Mouse (Mus musculus): ENCODE measurements around the gene Car4. TPM values are rescaled to one million over a fixed set of nuclear protein-coding genes. Genes with fewer than 3 reads are reported as not detected.

Gene Car4
- polyA plus RNA-seq, 1 experiment from 2014 or later, result 6.6 TPM

DNA sequence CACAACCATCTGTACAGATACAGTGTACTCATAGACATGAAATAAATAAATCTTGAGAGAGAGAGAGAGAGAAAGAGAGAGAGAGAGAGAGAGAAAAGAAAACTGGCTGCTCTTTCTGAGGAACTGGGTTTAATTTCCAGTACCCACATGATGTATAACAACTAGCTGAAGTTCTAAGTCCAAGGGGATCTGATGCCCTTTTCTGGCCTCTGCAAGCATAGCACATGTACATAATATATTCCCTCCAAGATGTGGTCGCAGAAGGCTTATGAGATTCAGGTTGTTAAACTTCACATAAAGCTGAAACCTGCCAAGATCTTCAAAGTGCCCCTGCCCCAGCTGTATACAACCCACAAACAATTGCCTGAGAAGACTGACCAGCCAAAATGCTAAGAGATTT is 37.7 kb downstream of the Car4 start:
- Histone ChIP-seq H3K27me3 (ENCODE audit: control insufficient read depth, insufficient read depth, low read length) (no peaks in the 10 kb centered on the region), H3K4me1 (ENCODE audit: control insufficient read depth, insufficient read depth, low read length) (no peaks in the 10 kb centered on the region), H3K9me3 (ENCODE audit: control insufficient read depth, low read length) (no peaks in the 10 kb centered on the region), H3K4me3 (ENCODE audit: low read depth, low read length) (no peak overlapping the region), H3K4me2 (no peak overlapping the region), H3K36me3 (ENCODE audit: control insufficient read depth, insufficient read depth, low read length) (peaks cover 15% of the 10 kb centered on the region; the same call in 1 of the 2 replicates), H3K9ac (ENCODE audit: low read length) (no peak overlapping the region), H3K27ac (ENCODE audit: low read depth, low read length) (no peak overlapping the region)
- DNase-seq (ENCODE audit: low spot score, missing footprints) (no peak), ATAC-seq (ENCODE audit: low FRiP score) (no peak)
- WGBS, result 91% methylated on average over 1 of the region's 1 CpGs

DNA sequence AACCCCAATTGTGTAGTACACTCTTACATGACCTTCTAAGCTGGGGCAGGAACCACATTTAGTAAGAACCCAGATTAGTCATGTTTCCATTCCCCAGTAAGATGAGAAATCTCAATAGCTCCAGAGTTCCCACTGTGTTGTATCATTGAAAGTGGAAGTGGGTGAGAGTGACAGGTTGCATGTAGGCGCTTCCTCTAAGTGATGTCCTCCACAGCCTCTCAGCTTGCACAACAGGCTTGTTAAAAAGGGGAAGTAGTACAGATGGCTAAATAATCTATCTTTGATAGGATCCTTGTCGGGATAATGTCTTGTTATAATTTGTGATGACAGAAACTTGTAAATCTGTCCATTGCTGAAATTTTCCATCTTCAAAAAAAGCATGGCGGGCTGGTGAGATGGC is 46.0 kb downstream of the Car4 start:
- no peak for ATAC-seq (ENCODE audit: low FRiP score)
- 95% methylated on average over 3 of the region's 3 CpGs for WGBS
- no peaks in the 10 kb centered on the region for H3K9me3 ChIP-seq (ENCODE audit: control insufficient read depth, low read length)
- no peaks in the 10 kb centered on the region for H3K4me1 ChIP-seq (ENCODE audit: control insufficient read depth, insufficient read depth, low read length)
- DNase-seq (ENCODE audit: low spot score, missing footprints), result no peak
- H3K27me3 ChIP-seq (ENCODE audit: control insufficient read depth, insufficient read depth, low read length), result no peaks in the 10 kb centered on the region
- 0 out of 2 replicates have a peak, but pooled peaks cover 2% of the 10 kb centered on the region for H3K36me3 ChIP-seq (ENCODE audit: control insufficient read depth, insufficient read depth, low read length)
- H3K9ac ChIP-seq (ENCODE audit: low read length), result no peak overlapping the region
- H3K4me2 ChIP-seq, result no peak overlapping the region
- no peak overlapping the region for H3K27ac ChIP-seq (ENCODE audit: low read depth, low read length)
- H3K4me3 ChIP-seq (ENCODE audit: low read depth, low read length), result no peak overlapping the region

DNA sequence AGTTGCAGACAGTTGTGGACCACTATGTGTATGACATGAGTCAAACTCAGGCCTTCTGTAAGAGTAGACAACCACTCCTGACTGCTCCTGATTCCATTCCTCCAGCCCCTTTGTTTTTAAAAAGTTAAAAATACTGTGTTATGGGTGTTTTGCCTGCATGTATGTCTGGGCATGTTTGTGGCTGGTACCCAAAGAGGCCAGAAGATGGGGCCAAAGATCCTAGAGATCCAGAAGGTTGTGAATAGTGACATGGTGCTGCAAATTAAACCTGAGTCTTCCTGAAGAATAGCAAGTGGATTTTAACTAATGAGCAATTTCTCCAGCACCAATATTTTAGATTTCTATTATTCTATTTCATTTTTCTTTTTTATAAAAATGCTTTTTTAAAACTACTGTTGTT is 55.5 kb downstream of the Car4 start:
- H3K9me3 ChIP-seq (ENCODE audit: control insufficient read depth, low read length), result no peaks in the 10 kb centered on the region
- H3K36me3 ChIP-seq (ENCODE audit: control insufficient read depth, insufficient read depth, low read length), result no peaks in the 10 kb centered on the region
- H3K4me3 ChIP-seq (ENCODE audit: low read depth, low read length), result no peak overlapping the region
- H3K27ac ChIP-seq (ENCODE audit: low read depth, low read length), result no peak overlapping the region
- DNase-seq (ENCODE audit: low spot score, missing footprints) (no peak), ATAC-seq (ENCODE audit: low FRiP score) (no peak)
- H3K9ac ChIP-seq (ENCODE audit: low read length), result no peak overlapping the region
- no peaks in the 10 kb centered on the region for H3K27me3 ChIP-seq (ENCODE audit: control insufficient read depth, insufficient read depth, low read length)
- H3K4me2 ChIP-seq, result no peak overlapping the region
- H3K4me1 ChIP-seq (ENCODE audit: control insufficient read depth, insufficient read depth, low read length), result no peaks in the 10 kb centered on the region

Other genes starting within 250 kb of the Car4 start
- gene Mrm1, start 138.3 kb upstream of the Car4 start, polyA plus RNA-seq (2014; fragmentation: Nextera tagmentation; extraction: Ambion mirVana), result 10.3 and 11.4 TPM in 2 replicates
- 12.2 and 12.6 TPM in 2 replicates for gene Dhrs11, start 128.8 kb upstream of the Car4 start, polyA plus RNA-seq (2014; fragmentation: Nextera tagmentation; extraction: Ambion mirVana)
- 71.0 and 75.4 TPM in 2 replicates for gene Ggnbp2, start 87.0 kb upstream of the Car4 start, polyA plus RNA-seq (2014; fragmentation: Nextera tagmentation; extraction: Ambion mirVana)
- 7.5 and 7.7 TPM in 2 replicates for gene Myo19, start 77.6 kb upstream of the Car4 start, polyA plus RNA-seq (2014; fragmentation: Nextera tagmentation; extraction: Ambion mirVana)
- gene Pigw, start 77.5 kb upstream of the Car4 start, polyA plus RNA-seq (2014; fragmentation: Nextera tagmentation; extraction: Ambion mirVana), result 3.1 and 3.9 TPM in 2 replicates
- gene Znhit3, start 41.4 kb upstream of the Car4 start, polyA plus RNA-seq (2014; fragmentation: Nextera tagmentation; extraction: Ambion mirVana), result 69.4 and 72.4 TPM in 2 replicates
- gene Usp32, start 182.4 kb downstream of the Car4 start, polyA plus RNA-seq (2014; fragmentation: Nextera tagmentation; extraction: Ambion mirVana), result 7.0 and 8.1 TPM in 2 replicates
- 0.25 and 0.27 TPM in 2 replicates for gene 1700125H20Rik, start 212.6 kb downstream of the Car4 start, polyA plus RNA-seq (2014; fragmentation: Nextera tagmentation; extraction: Ambion mirVana)

Data from midbrain, embryonic 11.5 days (tissue).